Mouse (Mus musculus) heart, adult 9 months (tissue): ENCODE data around the gene Ramp1.

ENCODE experiments used
- DNase-seq, 2 experiments: peaks; one replicate each; pipeline ENCODE4 v3.0.0; 2022; ENCODE audit warnings: low spot score in 2 of 2

Ramp1 gene

GRCm38 (mm10) chr1:91199793-91200192 lies 20.2 kb downstream of the Ramp1 start:
- DNase-seq: peak in 1 of 2 experiments; percentile 27

- no peak for DNase-seq
Measured at GRCm38 (mm10) chr1:91201122-91201521, 21.5 kb downstream of the Ramp1 start.

GRCm38 (mm10) chr1:91204221-91204765 lies 24.7 kb downstream of the Ramp1 start:
- DNase-seq: no peak

GRCm38 (mm10) chr1:91205651-91206050 lies 26.0 kb downstream of the Ramp1 start:
- DNase-seq: no peak

DNA sequence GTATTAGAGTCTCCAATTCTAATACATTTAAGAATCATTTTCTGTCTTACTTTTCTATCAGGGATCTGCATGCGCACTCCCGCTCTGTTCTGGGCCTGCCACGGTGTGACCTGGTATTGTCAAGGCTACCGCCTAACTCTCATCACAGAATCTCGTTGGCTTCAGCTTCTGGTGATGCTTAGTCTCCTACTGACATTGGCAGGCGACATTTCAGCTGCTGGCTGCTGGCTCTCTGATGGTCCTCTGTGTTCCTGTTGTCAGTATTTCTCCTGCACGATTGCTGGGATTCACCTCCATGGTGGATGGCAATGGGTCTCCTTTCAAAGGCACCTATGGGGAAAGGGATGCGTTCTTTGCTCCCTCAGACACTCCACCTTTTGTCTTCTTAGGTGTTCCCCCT lies 26.7 kb downstream of the Ramp1 start:
- no peak for DNase-seq

GRCm38 (mm10) chr1:91206873-91207272 lies 27.3 kb downstream of the Ramp1 start:
- no peak for DNase-seq

DNA sequence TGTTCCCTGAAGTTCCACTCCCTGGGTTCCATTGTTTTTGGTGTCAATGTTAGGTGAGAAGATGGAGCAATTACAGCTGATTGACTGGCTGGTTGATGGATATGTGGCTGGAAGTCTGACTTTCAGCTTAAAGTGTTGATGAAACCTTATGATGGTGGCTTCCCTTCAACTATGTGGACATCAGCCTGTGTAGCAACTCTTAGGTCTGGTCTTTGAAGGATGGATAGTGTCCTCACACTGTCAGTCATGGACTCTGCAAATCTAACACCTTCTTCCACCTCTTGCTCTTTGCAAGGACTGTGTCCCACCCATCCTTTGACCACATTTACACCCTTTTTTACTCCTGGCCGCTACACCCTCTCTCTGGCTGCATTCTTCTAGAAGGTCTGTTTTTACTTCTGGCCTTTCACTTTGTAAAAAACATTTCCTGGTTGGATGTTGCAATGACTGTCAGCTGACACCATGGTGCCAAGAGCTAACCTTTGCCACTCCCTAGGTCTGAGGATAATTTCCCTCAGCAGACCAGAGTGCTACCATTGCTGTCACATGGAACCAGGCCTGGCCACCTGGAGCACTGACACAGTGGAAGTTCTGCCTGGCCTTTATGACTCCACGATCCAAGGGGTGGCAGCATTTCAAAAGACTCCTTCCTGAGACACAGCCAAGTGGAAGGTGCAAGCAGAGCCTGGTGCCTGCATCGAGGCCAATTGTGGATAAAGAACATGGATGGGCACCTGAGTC lies 27.9 kb downstream of the Ramp1 start:
- DNase-seq: no peak

DNA sequence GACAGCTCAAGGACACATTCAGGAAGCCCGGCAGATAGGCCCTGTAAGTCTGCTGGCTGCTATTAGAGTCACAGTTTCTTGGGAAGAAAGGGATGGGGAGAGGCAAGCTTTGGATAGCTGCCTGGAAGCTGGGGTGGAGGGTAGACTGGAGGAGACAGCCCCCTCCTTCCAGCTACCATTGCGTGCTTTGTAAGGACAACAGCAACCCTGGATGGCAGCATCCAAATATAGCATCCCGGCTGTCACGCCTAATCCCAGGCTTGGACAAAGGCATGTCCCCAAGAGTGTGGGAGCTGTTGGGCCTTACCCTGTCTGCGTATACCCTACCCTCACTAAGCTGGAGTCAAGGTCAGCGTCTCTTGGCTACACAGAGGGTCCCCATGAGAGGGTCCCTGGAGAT lies 29.7 kb downstream of the Ramp1 start:
- DNase-seq: peak; percentile 67

- peak; percentile 75 to 82 for DNase-seq
Measured at GRCm38 (mm10) chr1:91209785-91210184, 30.2 kb downstream of the Ramp1 start.

GRCm38 (mm10) chr1:91211099-91211498 lies 31.5 kb downstream of the Ramp1 start:
- DNase-seq: peak; percentile 11 to 36

GRCm38 (mm10) chr1:91211591-91212008 lies 32.0 kb downstream of the Ramp1 start:
- peak; percentile 28 to 31 for DNase-seq

DNA sequence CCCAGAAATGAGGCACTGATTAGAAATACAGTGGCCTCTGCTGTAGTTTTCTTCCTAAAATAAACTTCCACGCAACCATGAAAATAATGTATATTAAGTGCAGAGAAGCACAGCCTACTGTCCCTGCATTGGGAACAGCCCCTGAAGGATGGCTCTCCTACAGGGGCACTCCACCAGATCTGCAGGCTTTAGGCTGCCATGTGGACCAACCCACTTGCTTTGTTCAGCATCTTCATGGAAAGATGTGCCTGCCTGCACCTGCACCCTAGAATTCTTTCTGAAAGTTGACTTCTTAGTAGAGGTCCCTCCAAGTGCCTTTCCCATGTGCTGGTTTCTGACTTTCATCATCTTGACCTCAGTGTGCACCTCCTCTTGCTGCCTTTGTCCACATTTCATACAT lies 35.6 kb downstream of the Ramp1 start:
- no peak for DNase-seq

DNA sequence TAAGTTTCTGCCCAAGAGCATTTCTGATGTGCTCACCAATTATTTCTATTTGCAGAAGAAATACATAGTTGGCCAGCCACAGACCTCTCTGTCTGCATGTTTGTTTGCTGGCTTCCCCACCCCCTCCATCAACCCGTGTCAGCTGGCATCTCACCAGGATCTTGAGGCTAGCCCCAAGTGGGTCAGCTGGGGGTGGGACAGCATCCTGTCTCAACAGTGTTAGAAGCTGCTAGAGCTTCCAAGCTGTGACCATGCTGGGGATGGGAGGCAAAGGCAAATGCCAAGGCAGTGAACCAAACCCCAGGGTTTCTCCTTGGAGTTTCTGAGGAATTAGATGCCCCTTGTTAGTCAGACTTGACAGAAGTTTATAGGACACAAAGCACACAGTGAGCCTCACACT lies 36.4 kb downstream of the Ramp1 start:
- DNase-seq: peak in 1 of 2 experiments; percentile 13

- DNase-seq: peak; percentile 74 to 77
Measured at GRCm38 (mm10) chr1:91216504-91217267, 37.1 kb downstream of the Ramp1 start.

DNA sequence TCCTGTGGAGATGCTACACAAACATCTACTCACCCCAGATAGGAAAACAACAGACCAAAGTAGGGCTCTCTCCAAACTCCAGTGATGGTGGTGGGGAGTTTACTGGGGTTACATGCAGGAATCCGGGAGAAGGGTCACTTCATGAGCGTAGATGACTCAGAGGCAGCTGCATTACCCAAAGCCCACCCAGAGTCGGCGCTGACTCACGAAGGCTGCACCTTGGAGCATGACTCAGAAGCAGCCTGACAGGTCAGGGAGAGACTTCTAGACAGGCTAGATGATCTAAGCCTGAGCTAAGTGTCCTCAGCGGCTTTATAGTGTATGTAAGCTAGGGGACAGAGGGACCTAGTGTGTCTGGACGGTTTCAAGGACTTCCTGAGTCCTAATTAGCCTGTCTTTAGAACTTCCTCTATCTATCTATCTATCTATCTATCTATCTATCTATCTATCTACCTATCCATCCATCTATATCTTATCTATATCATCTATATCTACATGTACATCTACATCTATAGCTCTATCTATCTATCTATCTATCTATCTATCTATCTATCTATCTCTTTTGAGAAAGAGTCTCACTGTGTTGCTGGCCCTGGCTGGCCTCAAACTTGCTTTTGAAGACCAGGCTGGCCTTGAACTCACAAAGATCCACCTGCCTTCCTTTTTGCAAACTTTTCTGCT lies 40.2 kb downstream of the Ramp1 start:
- no peak for DNase-seq

DNA sequence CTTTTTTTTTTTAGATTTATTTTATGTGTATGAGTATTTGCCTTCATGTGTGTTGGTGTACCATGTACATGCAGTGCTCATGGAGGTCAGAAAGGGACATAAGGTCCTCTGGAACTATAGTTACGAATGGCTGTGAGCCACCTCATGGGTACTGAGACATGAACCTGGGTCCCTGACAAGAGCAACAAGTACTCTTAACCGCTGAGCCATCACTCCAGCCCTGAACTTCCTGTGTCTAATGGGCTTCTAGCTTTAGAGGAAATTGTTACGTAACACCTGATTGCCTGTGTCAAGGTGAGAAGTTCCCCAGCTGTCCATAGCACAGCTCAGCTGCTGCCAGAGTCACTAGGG lies 40.7 kb downstream of the Ramp1 start:
- no peak for DNase-seq

GRCm38 (mm10) chr1:91226562-91226961 lies 46.9 kb downstream of the Ramp1 start:
- no peak for DNase-seq

DNA sequence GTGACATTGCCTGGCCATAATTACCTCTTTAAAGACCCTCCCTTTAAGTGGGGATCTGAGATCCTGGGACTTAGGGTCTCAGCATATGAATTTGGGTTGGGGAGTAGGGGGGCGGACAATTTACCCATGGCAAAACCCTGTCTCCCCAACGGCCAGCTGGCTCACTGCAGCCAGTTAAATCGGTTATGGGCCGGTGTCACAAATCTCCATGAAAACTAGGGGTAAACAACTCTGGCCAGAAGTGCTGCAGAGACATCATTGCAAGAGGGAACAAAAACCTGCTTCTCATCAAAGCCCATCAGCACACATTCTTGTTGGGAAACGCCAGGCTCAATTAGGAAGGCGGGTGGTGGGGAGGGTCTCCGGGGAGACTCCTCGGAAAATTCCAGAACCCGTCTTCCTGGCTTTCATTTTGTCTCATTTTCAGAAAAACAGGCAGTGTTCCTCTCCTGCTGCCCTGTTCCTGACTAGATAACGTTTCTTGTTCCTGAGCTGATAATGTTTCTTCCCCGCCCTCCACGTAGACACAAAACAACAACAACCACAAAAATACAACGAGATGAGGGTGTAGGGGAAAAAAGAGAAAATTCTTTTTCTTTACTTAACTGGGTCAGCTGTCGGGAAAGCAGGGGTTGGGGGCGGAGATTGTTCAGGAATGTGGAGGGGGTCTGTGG lies 47.9 kb downstream of the Ramp1 start:
- DNase-seq: peak in 1 of 2 experiments; percentile 9

DNA sequence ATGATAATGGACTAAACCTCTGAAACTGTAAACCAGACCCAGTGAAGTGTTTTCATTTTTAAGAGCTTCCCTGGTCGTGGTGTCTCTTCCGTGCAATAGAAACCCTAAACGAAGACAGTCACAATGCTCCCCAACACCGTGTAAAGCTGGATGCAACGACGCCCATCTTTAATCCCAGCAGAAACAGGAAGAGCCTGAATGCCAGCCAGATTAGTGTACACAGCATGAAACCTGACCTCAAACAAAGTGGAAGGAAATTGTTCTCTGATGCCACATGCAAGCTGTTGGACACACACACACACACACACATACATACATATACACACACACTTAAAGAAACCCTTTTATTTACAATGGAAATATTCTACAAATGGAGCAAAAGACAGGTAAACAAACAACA lies 51.5 kb downstream of the Ramp1 start:
- no peak for DNase-seq

- DNase-seq: no peak
Measured at GRCm38 (mm10) chr1:91231896-91232295, 52.3 kb downstream of the Ramp1 start.

DNA sequence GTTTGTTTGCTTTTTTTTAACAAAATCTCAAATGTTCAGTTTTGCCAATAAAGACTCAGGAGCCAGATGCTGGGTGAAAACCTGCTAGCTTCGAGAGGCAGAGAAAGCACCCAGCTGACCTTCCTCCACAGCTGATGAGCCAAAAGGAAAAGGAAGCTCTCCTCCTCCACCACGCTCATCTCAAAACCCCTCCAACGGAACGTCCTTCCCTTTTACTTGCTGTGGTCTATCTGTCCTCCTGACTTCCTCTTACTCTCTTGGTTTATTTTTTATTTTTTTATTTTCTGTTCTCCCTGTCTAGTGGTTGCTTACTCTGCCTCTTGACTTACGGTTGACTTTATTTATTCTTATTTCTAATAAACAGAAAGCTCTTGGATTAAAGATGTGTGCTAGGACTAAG lies 55.8 kb downstream of the Ramp1 start:
- DNase-seq: no peak

GRCm38 (mm10) chr1:91237676-91238075 lies 58.1 kb downstream of the Ramp1 start:
- no peak for DNase-seq
